Mouse (Mus musculus) T-helper 1 cell (primary cell): Measurements from ENCODE around the gene Cpa1.

Experiments used
- in situ Hi-C: fragments of 300-600 bp; cut with MboI, MseI; formaldehyde crosslinking; loops from one replicate; pipeline ENCODE4 v1.15.1; 2025; ENCODE audit warnings: high pct_unique_total_duplicates

Gene Cpa1

GRCm38 (mm10) chr6:30620994-30621393, 18.0 kb upstream of the Cpa1 start:
- in situ Hi-C loops, result no loop called here

DNA sequence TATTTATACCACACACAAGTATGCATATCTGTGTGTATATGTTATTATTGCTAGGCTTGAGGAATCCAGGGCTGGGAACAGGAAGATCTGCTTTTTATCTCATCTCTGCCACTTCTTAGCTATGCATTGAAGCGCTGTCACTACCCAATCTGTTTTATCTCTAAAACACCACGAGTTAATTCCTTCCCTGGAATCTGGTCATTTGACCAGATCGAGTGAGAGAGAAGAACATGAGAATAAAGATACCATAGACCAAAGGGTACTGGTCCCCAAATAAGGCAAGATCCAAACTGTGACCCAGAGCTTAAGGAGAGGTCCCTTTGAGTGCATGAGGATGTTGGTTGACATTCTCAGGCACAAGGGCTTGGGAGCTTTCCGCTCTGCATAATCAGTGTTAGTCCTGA, 17.0 kb upstream of the Cpa1 start:
- in situ Hi-C loops, result no loop called here

GRCm38 (mm10) chr6:30624763-30625162, 14.3 kb upstream of the Cpa1 start:
- in situ Hi-C loops, result no loop called here

DNA sequence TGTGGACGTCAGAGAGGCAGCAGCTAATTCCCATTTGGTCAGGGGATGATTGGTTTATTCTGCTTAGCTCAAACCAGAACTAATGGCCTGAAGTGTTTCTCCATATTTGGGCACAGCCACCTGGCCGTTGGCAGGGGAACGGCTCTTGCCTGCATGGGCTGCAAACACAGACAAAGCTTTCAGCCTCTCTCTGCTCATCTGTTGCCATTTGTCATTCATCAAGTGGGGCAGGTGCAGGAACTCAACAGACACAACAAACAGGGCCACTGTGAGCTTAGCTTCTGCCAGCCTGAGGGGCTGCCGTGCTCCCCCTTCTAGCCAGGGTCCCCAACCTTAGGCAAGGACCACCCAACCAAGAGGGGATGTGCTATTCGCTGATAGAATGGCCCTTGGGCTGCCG, 10.9 kb upstream of the Cpa1 start:
- in situ Hi-C loops, result no loop called here

DNA sequence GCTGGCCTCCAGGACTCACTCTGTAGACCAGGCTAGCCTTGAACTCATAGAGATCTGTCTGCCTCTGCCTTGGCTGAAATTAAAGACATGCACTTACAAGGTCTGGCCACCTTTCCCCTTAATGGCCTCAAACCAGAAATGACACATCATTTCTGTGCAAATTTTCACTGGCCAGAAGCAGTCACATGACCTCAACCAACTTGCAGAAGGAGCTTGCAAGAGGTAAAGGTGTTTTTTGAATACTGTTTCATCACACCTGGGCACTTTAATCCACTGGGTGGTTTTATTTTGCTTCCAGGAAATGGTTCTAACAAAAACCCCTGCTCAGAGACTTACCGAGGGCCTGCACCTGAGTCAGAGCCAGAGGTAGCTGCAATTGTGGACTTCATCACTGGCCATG, 9.0 kb upstream of the Cpa1 start:
- in situ Hi-C loops, result no loop called here

GRCm38 (mm10) chr6:30635361-30635862, 3.6 kb upstream of the Cpa1 start:
- in situ Hi-C loops, result no loop called here

- in situ Hi-C loops, result no loop called here
These were observed 2.7 kb upstream of the Cpa1 start for GRCm38 (mm10) chr6:30636186-30636842.

- in situ Hi-C loops, result loop anchor here (10.0 kb wide), 1 partner anchor 161 kb away; no protein-coding TSS in a partner anchor
These were observed 4.9 kb downstream of the Cpa1 start for GRCm38 (mm10) chr6:30643694-30644460.

DNA sequence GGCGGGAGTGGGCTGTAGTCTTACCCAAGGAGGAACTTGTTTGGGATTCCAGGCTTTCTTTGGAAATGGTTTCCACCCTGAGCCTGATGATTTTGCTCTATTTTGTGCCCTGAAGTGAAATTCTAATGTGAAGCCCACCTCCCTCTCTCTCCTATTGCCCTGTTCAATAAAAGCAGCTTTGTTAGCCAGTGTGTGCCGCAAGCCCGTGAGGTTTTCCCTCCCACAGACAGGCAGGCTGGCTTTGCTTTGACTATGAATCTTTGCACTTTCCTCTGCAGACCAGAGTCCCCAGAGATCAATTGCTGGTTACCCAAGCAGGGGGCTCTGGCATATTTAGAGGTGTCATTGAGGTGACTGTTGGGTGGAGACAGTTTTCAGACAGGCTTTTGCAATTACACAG, 5.4 kb downstream of the Cpa1 start:
- in situ Hi-C loops, result loop anchor here (10.0 kb wide), 1 partner anchor 160 kb away; no protein-coding TSS in a partner anchor

GRCm38 (mm10) chr6:30645379-30645778, 6.4 kb downstream of the Cpa1 start:
- in situ Hi-C loops, result loop anchor here (10.0 kb wide), 1 partner anchor 159 kb away; no protein-coding TSS in a partner anchor

GRCm38 (mm10) chr6:30649651-30650296, 10.8 kb downstream of the Cpa1 start:
- in situ Hi-C loops, result loop anchor here (10.0 kb wide), 1 partner anchor 155 kb away; no protein-coding TSS in a partner anchor

DNA sequence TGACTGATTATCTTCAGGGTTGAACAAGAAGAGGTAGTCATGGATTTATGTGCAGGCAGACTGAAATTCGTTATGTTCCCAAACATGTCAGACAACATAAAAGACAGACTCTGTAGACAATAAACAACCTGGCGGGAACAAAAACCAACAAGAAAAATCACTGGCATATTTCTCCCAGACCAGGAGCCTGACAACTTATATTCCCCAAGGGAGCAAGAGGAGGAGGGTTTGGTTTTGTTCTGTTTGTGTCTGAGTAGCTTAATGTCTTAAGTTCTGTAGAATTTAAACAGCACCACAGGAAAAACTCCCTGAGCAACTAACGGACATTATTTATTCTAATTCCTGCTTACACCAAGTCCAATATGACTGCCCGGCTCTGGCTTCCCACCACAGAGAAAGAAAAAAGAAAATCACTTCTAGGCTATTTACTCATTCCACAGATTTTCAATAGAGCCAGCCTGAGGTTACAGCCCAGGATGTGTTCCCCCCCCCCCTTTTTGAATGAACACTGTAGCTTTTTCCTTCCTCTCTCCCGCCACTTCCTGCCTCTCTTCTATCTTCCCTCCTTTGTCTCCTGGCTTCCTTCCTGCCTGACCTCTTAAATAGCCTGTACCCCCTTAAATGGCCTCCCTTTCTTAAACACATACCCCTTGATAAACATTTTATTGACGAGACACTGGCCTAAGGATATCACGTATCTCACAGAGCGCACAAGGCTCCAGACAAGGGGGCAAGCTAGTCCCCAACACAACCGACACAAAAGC, 13.6 kb downstream of the Cpa1 start:
- in situ Hi-C loops, result no loop called here

- in situ Hi-C loops, result no loop called here
These were observed 14.5 kb downstream of the Cpa1 start for GRCm38 (mm10) chr6:30653518-30653917.

GRCm38 (mm10) chr6:30654402-30654859, 15.4 kb downstream of the Cpa1 start:
- in situ Hi-C loops, result no loop called here

DNA sequence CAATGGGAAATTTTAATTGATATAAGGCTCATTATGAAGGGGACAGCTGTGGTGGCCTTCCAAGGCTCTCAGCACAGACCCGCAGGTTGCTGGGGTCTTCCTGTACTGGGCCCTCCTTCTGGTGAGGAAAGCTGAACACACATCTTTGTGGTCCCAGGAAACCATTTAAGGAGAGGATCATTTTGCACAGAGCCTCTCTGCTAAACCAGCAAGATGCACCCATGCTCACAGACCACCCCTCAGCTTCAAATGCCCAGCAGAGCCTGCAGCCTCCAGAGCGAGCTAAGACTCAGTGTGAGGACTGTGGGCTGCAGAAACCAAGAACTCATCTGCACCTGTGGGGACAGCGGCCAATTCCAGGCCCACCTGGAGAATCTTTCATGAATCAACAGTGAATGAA, 15.9 kb downstream of the Cpa1 start:
- in situ Hi-C loops, result no loop called here

DNA sequence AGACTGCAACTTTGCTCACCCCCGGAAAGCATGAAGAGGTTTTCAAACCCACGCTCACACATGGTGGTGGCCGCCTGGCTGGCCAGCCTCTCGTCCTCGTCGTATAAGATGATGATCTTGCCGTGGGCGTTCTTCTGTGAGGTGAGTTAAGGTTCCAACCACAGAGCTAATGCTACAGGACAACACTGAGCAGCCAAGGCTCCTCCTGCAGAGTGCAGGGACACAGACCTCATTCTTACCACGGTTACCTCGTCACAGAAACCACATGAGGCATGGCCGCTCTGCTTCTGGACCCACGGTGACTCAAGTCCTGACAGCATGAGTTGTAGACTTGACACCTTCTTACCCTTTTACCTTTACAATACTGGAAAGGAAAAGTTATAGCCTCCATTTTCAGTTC, 18.3 kb downstream of the Cpa1 start:
- in situ Hi-C loops, result no loop called here

- in situ Hi-C loops, result no loop called here
These were observed 19.6 kb downstream of the Cpa1 start for GRCm38 (mm10) chr6:30658619-30659018.

DNA sequence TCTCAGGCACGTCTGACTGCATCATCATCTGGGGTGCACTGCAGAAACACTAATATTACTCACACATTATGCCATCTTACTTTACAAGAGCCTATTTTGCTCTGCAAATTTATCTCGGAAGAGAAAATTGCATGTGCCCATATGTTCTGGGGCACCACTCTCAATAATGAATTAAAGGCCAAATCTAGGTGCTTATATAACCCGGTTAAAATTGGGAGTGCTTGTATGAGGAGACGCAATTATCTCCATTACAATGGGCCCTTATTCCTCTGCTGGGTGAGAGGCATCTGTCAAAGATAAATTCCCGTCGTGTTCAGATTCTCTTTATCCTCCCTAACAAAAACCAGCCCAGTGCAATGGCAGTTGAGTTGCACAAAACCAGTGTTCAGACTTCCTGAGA, 25.8 kb downstream of the Cpa1 start:
- in situ Hi-C loops, result no loop called here

- in situ Hi-C loops, result no loop called here
These were observed 26.3 kb downstream of the Cpa1 start for GRCm38 (mm10) chr6:30665296-30665695.

DNA sequence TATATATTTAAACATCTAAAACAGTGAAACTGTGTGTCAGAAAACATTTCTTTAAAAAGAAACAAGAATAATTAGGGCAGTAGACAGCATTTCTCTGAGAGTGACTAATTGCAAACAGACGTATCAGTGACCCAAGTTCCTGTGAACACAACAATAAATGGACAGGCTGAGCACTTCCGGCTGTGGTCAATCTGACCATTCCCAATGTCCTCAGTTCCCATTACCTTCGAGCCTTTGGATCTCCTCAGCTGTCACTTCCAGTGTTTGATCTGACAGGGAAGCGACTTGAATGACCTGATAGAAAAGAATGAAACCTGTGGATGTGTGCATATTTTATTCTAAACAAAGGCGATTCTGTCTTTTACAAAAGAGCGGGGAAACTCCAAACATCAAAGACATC, 27.0 kb downstream of the Cpa1 start:
- in situ Hi-C loops, result no loop called here

DNA sequence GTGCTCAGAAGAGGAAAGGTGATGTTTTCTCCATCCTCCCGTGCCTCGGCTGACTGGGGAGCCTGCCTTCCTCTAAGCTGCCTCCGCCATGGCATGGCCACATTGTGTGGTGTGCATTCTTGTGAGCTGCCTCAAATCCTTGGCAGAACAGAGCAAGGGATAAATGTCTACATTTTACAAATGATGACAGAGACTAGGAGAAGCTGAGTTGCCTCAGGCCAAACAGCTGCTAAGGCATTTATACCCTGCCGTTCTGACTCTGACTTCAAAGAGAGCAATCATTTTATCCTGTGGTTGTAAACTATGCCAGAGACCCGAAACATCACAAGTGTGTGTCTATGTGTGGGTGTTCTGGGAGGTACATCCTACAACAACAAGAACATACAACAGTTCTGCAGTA, 28.6 kb downstream of the Cpa1 start:
- in situ Hi-C loops, result no loop called here

GRCm38 (mm10) chr6:30671696-30672095, 32.7 kb downstream of the Cpa1 start:
- in situ Hi-C loops, result no loop called here
